Mouse (Mus musculus) ES-Bruce4 (cell line): Measurements from ENCODE around the gene Prss36. TPM values are rescaled to one million over a fixed set of nuclear protein-coding genes. Genes with fewer than 3 reads are reported as not detected.

Source experiments
- H3K27ac ChIP-seq: 2 replicates; pipeline ENCODE4 v1.5.1; 2012; ENCODE audit warnings: low read length, inconsistent platforms; ENCODE audit not compliant: insufficient read depth
- H3K27me3 ChIP-seq: 2 replicates; pipeline ENCODE4 v1.6.1; 2012; ENCODE audit warnings: mild to moderate bottlenecking, low read length, inconsistent platforms; ENCODE audit not compliant: control insufficient read depth, poor library complexity, insufficient read depth, severe bottlenecking
- H3K36me3 ChIP-seq: 2 replicates; pipeline ENCODE4 v1.6.1; 2012; ENCODE audit warnings: inconsistent platforms, mild to moderate bottlenecking, low read length, moderate library complexity; ENCODE audit not compliant: control insufficient read depth, poor library complexity, insufficient read depth, severe bottlenecking
- H3K4me1 ChIP-seq: one replicate; pipeline ENCODE4 v1.8.1; 2011; ENCODE audit warnings: low read length; ENCODE audit not compliant: control insufficient read depth, insufficient read depth
- H3K4me3 ChIP-seq: 2 replicates; pipeline ENCODE4 v1.5.1; 2011; ENCODE audit warnings: low read depth, mild to moderate bottlenecking, low read length
- H3K9ac ChIP-seq: 2 replicates; pipeline ENCODE4 v1.6.1; 2012; ENCODE audit warnings: low read depth, mild to moderate bottlenecking, inconsistent platforms; ENCODE audit not compliant: poor library complexity, severe bottlenecking
- H3K9me3 ChIP-seq: replicated peaks from 2 replicates; pipeline ENCODE4 v1.6.1; 2012; ENCODE audit warnings: mild to moderate bottlenecking, low read length, inconsistent platforms; ENCODE audit not compliant: control insufficient read depth, poor library complexity, insufficient read depth, severe bottlenecking
- CTCF ChIP-seq: IDR thresholded peaks from one replicate; pipeline ENCODE4 v1.8.1; 2011; ENCODE audit warnings: low read depth, low read length
- EP300 ChIP-seq: IDR thresholded peaks from 2 replicates; pipeline ENCODE4 v1.6.1; 2011; ENCODE audit warnings: low read depth, low read length; ENCODE audit not compliant: insufficient read depth
- POLR2A ChIP-seq: IDR thresholded peaks from one replicate; pipeline ENCODE4 v1.8.1; 2011; ENCODE audit warnings: low read length; ENCODE audit not compliant: insufficient read depth
- polyA plus RNA-seq: library from polyadenylated mRNA; stranded (reverse); fragments of >200 nt; gene quantifications from 2 replicates; pipeline ENCODE4 v1.2.4, GENCODE M21; 2011; ENCODE audit warnings: low read depth; ENCODE audit not compliant: missing spikeins, insufficient read depth, insufficient read length

The Prss36 gene
- polyA plus RNA-seq, 1 experiment = 21.2 TPM

DNA sequence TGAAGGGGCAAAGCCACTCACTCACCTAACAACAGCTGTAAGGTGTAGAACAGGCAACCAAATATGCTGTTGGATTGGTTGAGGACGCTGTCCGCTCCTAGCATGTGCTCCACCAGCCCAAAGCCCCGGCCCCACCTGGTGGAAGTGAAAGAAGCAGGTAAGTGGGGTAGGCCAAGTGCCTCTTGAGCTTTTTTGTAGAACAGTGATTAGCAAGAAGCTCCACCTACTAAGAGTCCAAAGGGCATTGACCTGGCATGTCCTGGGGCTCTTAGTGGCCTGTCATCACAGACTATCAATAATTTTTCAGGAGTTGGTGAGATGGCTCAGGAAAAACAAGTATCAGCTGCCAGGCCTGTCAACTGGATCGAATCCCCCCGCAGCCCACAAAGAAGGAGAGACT lies 52.0 kb downstream of the Prss36 start:
- Histone ChIP-seq H3K36me3 (0 out of 2 replicates have a peak, but pooled peaks cover under 1% of the 10 kb centered on the region), H3K4me3 (peak overlapping the region; percentile 72; the same call in 1 of the 2 replicates), H3K27me3 (no peaks in the 10 kb centered on the region), H3K4me1 (no peaks in the 10 kb centered on the region), H3K27ac (no peak overlapping the region), H3K9ac (peak overlapping the region; percentile 45; the same call in 1 of the 2 replicates), H3K9me3 (no peaks in the 10 kb centered on the region)
- no peak for TF ChIP-seq CTCF
- TF ChIP-seq POLR2A = no peak
- no peak for TF ChIP-seq EP300

- Histone ChIP-seq H3K9ac (no peak within 1 kb of the TSS), H3K36me3 (peaks cover 11% of the 10 kb centered on the region; the same call in 1 of the 2 replicates)
- TF ChIP-seq EP300 (no peak), POLR2A (no peak), CTCF (no peak)
Measured at GRCm38 (mm10) chr7:127890798-127891197, 55.7 kb downstream of the Prss36 start, which contains the start of gene Prss53. Gene Prss53, minus strand, starts transcription at chr7:127890970.

GRCm38 (mm10) chr7:127888821-127889220 lies 57.7 kb downstream of the Prss36 start:
- Histone ChIP-seq H3K27me3 (no peaks in the 10 kb centered on the region), H3K27ac (no peak overlapping the region), H3K4me1 (no peaks in the 10 kb centered on the region), H3K9ac (no peak overlapping the region), H3K4me3 (no peak overlapping the region), H3K9me3 (no peaks in the 10 kb centered on the region), H3K36me3 (peaks cover 21% of the 10 kb centered on the region)
- TF ChIP-seq CTCF = no peak
- TF ChIP-seq POLR2A = no peak
- TF ChIP-seq EP300 = no peak

More at GRCm38 (mm10) chr7:127890798-127891197, 55.7 kb downstream of the Prss36 start, which contains the start of gene Prss53:
- H3K4me1 ChIP-seq = no peaks in the 10 kb centered on the region
- H3K27me3 ChIP-seq = no peaks in the 10 kb centered on the region
- H3K27ac ChIP-seq = no peak within 1 kb of the TSS
- no peaks in the 10 kb centered on the region for H3K9me3 ChIP-seq
- H3K4me3 ChIP-seq = no peak within 1 kb of the TSS

DNA sequence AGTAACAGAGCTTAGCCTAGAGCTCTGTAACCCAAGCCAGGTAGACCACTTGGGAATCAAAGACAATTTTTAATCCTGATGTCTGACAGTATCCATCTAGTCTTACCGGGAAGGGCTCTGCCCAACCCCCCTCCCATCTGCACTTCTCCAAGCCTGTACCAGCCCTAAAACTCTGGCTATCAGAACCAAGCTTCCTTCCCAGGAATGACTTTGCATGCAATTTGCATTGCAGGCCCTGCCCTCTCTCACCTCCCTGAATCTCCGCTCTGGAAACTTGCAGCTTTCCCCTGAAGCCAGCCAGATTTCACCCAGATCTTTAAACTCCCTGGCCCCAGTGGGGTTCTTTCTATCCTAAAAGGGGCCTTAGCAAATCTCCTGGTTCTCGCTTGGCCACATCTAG lies 58.7 kb downstream of the Prss36 start:
- Histone ChIP-seq H3K4me1 (no peaks in the 10 kb centered on the region), H3K27ac (no peak overlapping the region), H3K27me3 (no peaks in the 10 kb centered on the region), H3K9me3 (no peaks in the 10 kb centered on the region), H3K9ac (no peak overlapping the region), H3K36me3 (peaks cover 24% of the 10 kb centered on the region), H3K4me3 (no peak overlapping the region)
- TF ChIP-seq CTCF = no peak
- no peak for TF ChIP-seq POLR2A
- no peak for TF ChIP-seq EP300

DNA sequence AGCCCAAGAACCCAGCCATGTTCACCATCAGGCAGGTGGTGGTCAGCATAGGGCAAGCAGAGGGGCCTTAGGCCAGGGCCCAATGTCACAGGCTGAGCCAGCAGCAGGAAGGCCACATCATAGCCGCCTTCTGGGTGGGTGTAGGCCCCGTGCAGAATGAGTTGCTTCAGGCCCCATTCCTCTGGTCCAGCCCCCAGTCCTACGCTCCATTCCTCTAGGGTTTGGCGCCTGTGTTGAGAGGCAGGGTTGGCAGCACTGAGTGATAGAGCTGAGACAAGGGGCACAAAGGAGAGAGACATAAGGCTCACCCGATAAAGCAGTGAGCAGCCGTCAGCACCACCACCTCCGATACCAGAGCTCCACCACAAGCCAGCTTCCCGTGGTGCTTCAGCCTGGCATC lies 59.3 kb downstream of the Prss36 start:
- Histone ChIP-seq H3K4me1 (no peaks in the 10 kb centered on the region), H3K36me3 (peaks cover 28% of the 10 kb centered on the region), H3K27ac (no peak overlapping the region), H3K9me3 (no peaks in the 10 kb centered on the region), H3K9ac (no peak overlapping the region), H3K27me3 (no peaks in the 10 kb centered on the region), H3K4me3 (no peak overlapping the region)
- TF ChIP-seq CTCF (no peak), EP300 (no peak), POLR2A (no peak)

DNA sequence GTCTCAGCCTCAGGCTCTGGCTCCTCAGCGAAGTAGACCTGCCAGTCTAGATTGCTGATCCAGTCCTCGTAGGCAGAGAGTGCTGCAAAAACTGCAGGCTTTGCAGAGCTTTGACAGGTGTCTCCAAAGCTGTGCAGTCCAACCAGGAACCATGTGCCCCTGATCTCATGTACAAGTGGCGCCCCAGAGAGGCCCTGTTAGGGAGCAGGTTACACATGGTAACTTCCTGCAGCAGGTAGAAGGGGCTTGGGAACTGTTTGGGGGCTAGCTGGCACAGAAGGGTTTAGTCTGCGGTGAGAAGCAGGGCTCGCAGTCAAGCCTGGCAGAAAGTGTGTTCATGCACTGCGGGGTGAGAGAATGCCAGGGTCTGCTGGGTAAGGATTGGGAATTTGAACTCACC lies 60.0 kb downstream of the Prss36 start:
- TF ChIP-seq EP300 = no peak
- TF ChIP-seq CTCF = no peak
- no peak for TF ChIP-seq POLR2A
- H3K9ac ChIP-seq = no peak overlapping the region
- H3K9me3 ChIP-seq = no peaks in the 10 kb centered on the region
- no peaks in the 10 kb centered on the region for H3K27me3 ChIP-seq
- H3K27ac ChIP-seq = no peak overlapping the region
- no peaks in the 10 kb centered on the region for H3K4me1 ChIP-seq
- no peak overlapping the region for H3K4me3 ChIP-seq
- peaks cover 35% of the 10 kb centered on the region for H3K36me3 ChIP-seq
